In the genomic region with DNA sequence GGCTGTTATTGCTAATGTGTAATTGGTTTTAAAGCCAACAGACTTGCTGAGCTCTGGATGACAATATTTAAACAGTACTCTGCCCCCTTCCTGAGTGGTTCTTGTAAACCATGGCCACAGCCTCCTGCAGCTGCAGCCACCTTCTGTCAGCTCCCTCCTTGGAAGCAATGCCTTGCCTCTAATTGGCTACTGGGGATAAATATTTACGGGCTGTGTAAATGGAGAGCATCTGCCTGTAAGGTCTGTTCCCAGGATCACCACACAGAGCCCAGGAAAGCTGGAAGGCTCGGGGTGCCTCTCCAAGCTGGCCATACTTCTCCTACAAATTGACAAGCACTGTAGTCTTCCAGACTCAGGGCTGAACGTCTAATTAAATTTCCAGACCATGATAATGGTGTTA, we compare ENCODE assay signal across 15 mouse cellular contexts. TPM values are rescaled to one million over a fixed set of nuclear protein-coding genes. Genes with fewer than 3 reads are reported as not detected.
DNase-seq lines count a peak whose midpoint lies in the region; ATAC-seq lines count a peak whose summit lies in the region.
"Had no signal": no experiment of that assay in that cellular context is flagged by ENCODE, and none has a peak within 500 bp of the region (broad histone marks: within the 10 kb centered on the region; RNA-seq: fewer than 3 reads in every experiment).

No protein-coding gene starts in this region.

- no peaks in the 10 kb centered on the region for H3K27me3 ChIP-seq in hindbrain, embryonic 11.5 days (ENCODE audit: control insufficient read depth, insufficient read depth, low read length)
- peaks cover 2% of the 10 kb centered on the region; the same call in 1 of the 2 replicates for H3K27me3 ChIP-seq in hindbrain, embryonic 10.5 days (ENCODE audit: insufficient read depth, poor library complexity, severe bottlenecking)
- peaks cover 4% of the 10 kb centered on the region for H3K27me3 ChIP-seq in midbrain, embryonic 12.5 days

- no peak for DNase-seq in hindbrain, embryonic 11.5 days (ENCODE audit: low spot score)
- DNase-seq in hindbrain, embryonic 10.5 days (ENCODE audit: low spot score), result no peak
- peak; percentile 32 for DNase-seq in brain, adult 2 months (ENCODE audit: low read depth, low spot score)
- peak; percentile 46 for DNase-seq in forelimb bud, embryonic 11.5 days (ENCODE audit: low read depth, low spot score)
- no peak for DNase-seq in left cerebral cortex, adult 11 months (ENCODE audit: low spot score)
- DNase-seq in kidney, adult 18-20 months, result no peak
- DNase-seq in urinary bladder, postnatal 36 days (ENCODE audit: low spot score in 2 of 2), result no peak
- DNase-seq: adrenal gland, postnatal 25 days; cerebellum, postnatal 14 days; heart, postnatal 4 days had no signal

- H3K36me3 ChIP-seq in hindbrain, embryonic 11.5 days (ENCODE audit: control insufficient read depth, insufficient read depth, low read length), result no peaks in the 10 kb centered on the region
- no peaks in the 10 kb centered on the region for H3K36me3 ChIP-seq in hindbrain, embryonic 10.5 days
- H3K36me3 ChIP-seq in midbrain, embryonic 12.5 days, result no peaks in the 10 kb centered on the region

- H3K27ac ChIP-seq in hindbrain, embryonic 11.5 days (ENCODE audit: low read depth, low read length), result peak overlapping the region; percentile 32
- no peak overlapping the region for H3K27ac ChIP-seq in hindbrain, embryonic 10.5 days
- peak overlapping the region; percentile 40 for H3K27ac ChIP-seq in midbrain, embryonic 12.5 days (replicated peaks)
- H3K27ac ChIP-seq: liver, embryonic 14.5 days had no signal

- 45% methylated on average over 3 of the region's 3 CpGs for WGBS in hindbrain, embryonic 11.5 days
- 46% methylated on average over 3 of the region's 3 CpGs for WGBS in hindbrain, embryonic 10.5 days
- 40% methylated on average over 3 of the region's 3 CpGs for WGBS in midbrain, embryonic 12.5 days

- ATAC-seq in hindbrain, embryonic 11.5 days (ENCODE audit: low FRiP score), result 0 out of 2 replicates have a peak, but pooled peaks have one; percentile 14
- no peak for ATAC-seq in midbrain, embryonic 12.5 days (ENCODE audit: low FRiP score, low read depth)
- ATAC-seq: Patski had no signal

- peaks cover 2% of the 10 kb centered on the region; the same call in 1 of the 2 replicates for H3K4me1 ChIP-seq in hindbrain, embryonic 11.5 days (replicated peaks; ENCODE audit: control insufficient read depth, insufficient read depth, low read length)
- H3K4me1 ChIP-seq in hindbrain, embryonic 10.5 days (replicated peaks), result peaks cover 21% of the 10 kb centered on the region
- 0 out of 2 replicates have a peak, but pooled peaks cover 14% of the 10 kb centered on the region for H3K4me1 ChIP-seq in midbrain, embryonic 12.5 days

- no peak overlapping the region for H3K4me2 ChIP-seq in hindbrain, embryonic 11.5 days (replicated peaks; ENCODE audit: low read depth, low read length)
- no peak overlapping the region for H3K4me2 ChIP-seq in midbrain, embryonic 12.5 days (replicated peaks)

- no peak overlapping the region for H3K4me3 ChIP-seq in hindbrain, embryonic 11.5 days (ENCODE audit: low read depth, low read length)
- no peak overlapping the region for H3K4me3 ChIP-seq in hindbrain, embryonic 10.5 days
- H3K4me3 ChIP-seq in midbrain, embryonic 12.5 days, result no peak overlapping the region
- H3K4me3 ChIP-seq: erythroblast, embryonic 14.5 days had no signal

- H3K9ac ChIP-seq in hindbrain, embryonic 11.5 days (ENCODE audit: low read depth, low read length), result no peak overlapping the region
- H3K9ac ChIP-seq in midbrain, embryonic 12.5 days (replicated peaks), result no peak overlapping the region
- H3K9ac ChIP-seq: liver, embryonic 14.5 days had no signal

- H3K9me3 ChIP-seq in hindbrain, embryonic 11.5 days (ENCODE audit: control insufficient read depth, low read length), result no peaks in the 10 kb centered on the region
- no peaks in the 10 kb centered on the region for H3K9me3 ChIP-seq in hindbrain, embryonic 10.5 days
- no peaks in the 10 kb centered on the region for H3K9me3 ChIP-seq in midbrain, embryonic 12.5 days

RNA-seq across cellular contexts. Expression of gene Slc18a3, which starts 24.9 kb away (rescaled TPM):
- 5.3 and 7.0 TPM in 2 replicates for polyA plus RNA-seq in hindbrain, embryonic 11.5 days (2014; fragmentation: Nextera tagmentation; extraction: Ambion mirVana)
- 2.8 and 12.0 TPM in 2 replicates for polyA plus RNA-seq in hindbrain, embryonic 10.5 days (2016; fragmentation: Nextera tagmentation; extraction: Ambion mirVana)
- polyA plus RNA-seq in midbrain, embryonic 12.5 days (2016; fragmentation: Nextera tagmentation; extraction: Ambion mirVana), result 0.73 and 1.5 TPM in 2 replicates
- polyA plus RNA-seq: erythroblast, embryonic 14.5 days; gonadal fat pad, adult 2 months; liver, embryonic 14.5 days; Patski had no signal

RNA-seq across cellular contexts. Expression of gene Chat, which starts 26.0 kb away (rescaled TPM):
- polyA plus RNA-seq in hindbrain, embryonic 11.5 days (2014; fragmentation: Nextera tagmentation; extraction: Ambion mirVana), result 0.74 and 1.1 TPM in 2 replicates
- 0.19 and 1.1 TPM in 2 replicates for polyA plus RNA-seq in hindbrain, embryonic 10.5 days (2016; fragmentation: Nextera tagmentation; extraction: Ambion mirVana)
- polyA plus RNA-seq in midbrain, embryonic 12.5 days (2016; fragmentation: Nextera tagmentation; extraction: Ambion mirVana), result 0.18 and 0.19 TPM in 2 replicates
- polyA plus RNA-seq: erythroblast, embryonic 14.5 days; gonadal fat pad, adult 2 months; liver, embryonic 14.5 days; Patski had no signal

RNA-seq across cellular contexts. Expression of gene 1700024G13Rik, which starts 51.6 kb away (rescaled TPM):
- 1.4 and 1.6 TPM in 2 replicates for polyA plus RNA-seq in hindbrain, embryonic 11.5 days (2014; fragmentation: Nextera tagmentation; extraction: Ambion mirVana)
- 0.32 and 2.0 TPM in 2 replicates for polyA plus RNA-seq in hindbrain, embryonic 10.5 days (2016; fragmentation: Nextera tagmentation; extraction: Ambion mirVana)
- polyA plus RNA-seq in midbrain, embryonic 12.5 days (2016; fragmentation: Nextera tagmentation; extraction: Ambion mirVana), result not detected in 2 replicates
- polyA plus RNA-seq: erythroblast, embryonic 14.5 days; liver, embryonic 14.5 days; Patski had no signal

Comparison
In these comparisons a context has a peak if more than half of its experiments do, and no peak if none do; other contexts are left out.
1. DNase-seq: peak in brain, adult 2 months (single experiment) and forelimb bud, embryonic 11.5 days (single experiment); none in hindbrain, embryonic 11.5 days (single experiment), hindbrain, embryonic 10.5 days (single experiment), left cerebral cortex, adult 11 months (single experiment), kidney, adult 18-20 months (single experiment) and urinary bladder, postnatal 36 days (0 of 2).